Mouse (Mus musculus) erythroblast, embryonic 14.5 days (primary cell): ENCODE data around the gene Actr1a.

Source experiments
- GATA1 ChIP-seq: IDR thresholded peaks from 2 replicates; pipeline ENCODE4 v1.6.1; 2012; ENCODE audit warnings: low read length, inconsistent platforms, mixed read lengths
- TAL1 ChIP-seq: IDR thresholded peaks from 3 replicates; pipeline ENCODE4 v1.6.1; 2012; ENCODE audit warnings: low read length, inconsistent platforms, mixed read lengths

GRCm38 (mm10) chr19:46434148-46434547, 38.6 kb upstream of the Actr1a start:
- TF ChIP-seq TAL1 (no peak), GATA1 (no peak)
